Mouse (Mus musculus): Measurements from ENCODE around the gene Rrp1. TPM values are rescaled to one million over a fixed set of nuclear protein-coding genes. Genes with fewer than 3 reads are reported as not detected.

Gene Rrp1
- polyA plus RNA-seq, 1 experiment from 2014 or later, result 95.5 TPM

- Histone ChIP-seq H3K9me3 (ENCODE audit: low read length) (no peaks in the 10 kb centered on the region), H3K4me2 (ENCODE audit: low read depth, low read length) (no peak overlapping the region), H3K9ac (replicated peaks) (no peak overlapping the region), H3K4me1 (ENCODE audit: insufficient read depth) (peaks cover 13% of the 10 kb centered on the region), H3K27ac (ENCODE audit: low read depth) (no peak overlapping the region), H3K4me3 (ENCODE audit: low read depth, low read length) (no peak overlapping the region), H3K27me3 (ENCODE audit: insufficient read depth, low read length) (no peaks in the 10 kb centered on the region), H3K36me3 (replicated peaks; ENCODE audit: insufficient read depth, low read length) (peaks cover 7% of the 10 kb centered on the region)
- TF ChIP-seq CTCF (IDR thresholded peaks at IDR 0.05; ENCODE audit: low read depth) (no peak), EP300 (IDR thresholded peaks at IDR 0.05; ENCODE audit: low read depth) (no peak)
- DNase-seq (no peak), ATAC-seq (no peak)
- 86% methylated on average over 11 of the region's 11 CpGs for WGBS (ENCODE audit: insufficient replicate concordance)
Observed at GRCm38 (mm10) chr10:78428070-78428469, 15.2 kb upstream of the Rrp1 start.

- peak; percentile 8; the same call in 1 of the 2 replicates for ATAC-seq
Observed at GRCm38 (mm10) chr10:78426117-78426735, 13.4 kb upstream of the Rrp1 start.

GRCm38 (mm10) chr10:78425181-78426041, 12.6 kb upstream of the Rrp1 start, which contains the start of gene Cstb:
Gene Cstb (plus strand): TSS chr10:78425669.
- TF ChIP-seq EP300 (IDR thresholded peaks at IDR 0.05; ENCODE audit: low read depth) (no peak), CTCF (IDR thresholded peaks at IDR 0.05; ENCODE audit: low read depth) (no peak)
- Histone ChIP-seq H3K36me3 (replicated peaks; ENCODE audit: insufficient read depth, low read length) (peaks cover 7% of the 10 kb centered on the region), H3K4me2 (ENCODE audit: low read depth, low read length) (peak within 1 kb of the TSS; percentile 95), H3K4me3 (ENCODE audit: low read depth, low read length) (peak within 1 kb of the TSS; percentile 81), H3K27ac (ENCODE audit: low read depth) (peak within 1 kb of the TSS; percentile 90), H3K27me3 (ENCODE audit: insufficient read depth, low read length) (no peaks in the 10 kb centered on the region), H3K9me3 (ENCODE audit: low read length) (no peaks in the 10 kb centered on the region), H3K4me1 (ENCODE audit: insufficient read depth) (peaks cover 13% of the 10 kb centered on the region), H3K9ac (replicated peaks) (peak within 1 kb of the TSS; percentile 89)
- ATAC-seq (peak; percentile 92), DNase-seq (peak; percentile 89)
- 2% methylated on average over 40 of the region's 40 CpGs for WGBS (ENCODE audit: insufficient replicate concordance)

More at GRCm38 (mm10) chr10:78426117-78426735, 13.4 kb upstream of the Rrp1 start:
- Histone ChIP-seq H3K9me3 (ENCODE audit: low read length) (no peaks in the 10 kb centered on the region), H3K4me3 (ENCODE audit: low read depth, low read length) (peak overlapping the region; percentile 81), H3K4me2 (ENCODE audit: low read depth, low read length) (peak overlapping the region; percentile 95), H3K27ac (ENCODE audit: low read depth) (peak overlapping the region; percentile 90), H3K36me3 (replicated peaks; ENCODE audit: insufficient read depth, low read length) (peaks cover 7% of the 10 kb centered on the region), H3K9ac (replicated peaks) (peak overlapping the region; percentile 89), H3K27me3 (ENCODE audit: insufficient read depth, low read length) (no peaks in the 10 kb centered on the region), H3K4me1 (ENCODE audit: insufficient read depth) (peaks cover 13% of the 10 kb centered on the region)
- TF ChIP-seq EP300 (IDR thresholded peaks at IDR 0.05; ENCODE audit: low read depth) (no peak), CTCF (IDR thresholded peaks at IDR 0.05; ENCODE audit: low read depth) (no peak)
- WGBS (ENCODE audit: insufficient replicate concordance), result 35% methylated on average over 6 of the region's 6 CpGs
- DNase-seq, result peak; percentile 34

GRCm38 (mm10) chr10:78422614-78423013, 9.8 kb upstream of the Rrp1 start:
- Histone ChIP-seq H3K9me3 (ENCODE audit: low read length) (no peaks in the 10 kb centered on the region), H3K9ac (replicated peaks) (no peak overlapping the region), H3K4me2 (ENCODE audit: low read depth, low read length) (no peak overlapping the region), H3K4me3 (ENCODE audit: low read depth, low read length) (no peak overlapping the region), H3K27ac (ENCODE audit: low read depth) (no peak overlapping the region), H3K4me1 (ENCODE audit: insufficient read depth) (peaks cover 13% of the 10 kb centered on the region), H3K27me3 (ENCODE audit: insufficient read depth, low read length) (no peaks in the 10 kb centered on the region), H3K36me3 (replicated peaks; ENCODE audit: insufficient read depth, low read length) (peaks cover 5% of the 10 kb centered on the region; the same call in 1 of the 2 replicates)
- ATAC-seq (no peak), DNase-seq (no peak)
- TF ChIP-seq EP300 (IDR thresholded peaks at IDR 0.05; ENCODE audit: low read depth) (no peak), CTCF (IDR thresholded peaks at IDR 0.05; ENCODE audit: low read depth) (no peak)
- WGBS (ENCODE audit: insufficient replicate concordance), result 63% methylated on average over 3 of the region's 3 CpGs

- H3K27ac ChIP-seq (ENCODE audit: low read depth), result no peak overlapping the region
- ATAC-seq, result no peak
- no peaks in the 10 kb centered on the region for H3K27me3 ChIP-seq (ENCODE audit: insufficient read depth, low read length)
- H3K36me3 ChIP-seq (replicated peaks; ENCODE audit: insufficient read depth, low read length), result no peaks in the 10 kb centered on the region
- H3K9me3 ChIP-seq (ENCODE audit: low read length), result no peaks in the 10 kb centered on the region
- DNase-seq, result no peak
- 57% methylated on average over 2 of the region's 2 CpGs for WGBS (ENCODE audit: insufficient replicate concordance)
- H3K4me1 ChIP-seq (ENCODE audit: insufficient read depth), result peaks cover 9% of the 10 kb centered on the region
- no peak for TF ChIP-seq CTCF (IDR thresholded peaks at IDR 0.05; ENCODE audit: low read depth)
- no peak for TF ChIP-seq EP300 (IDR thresholded peaks at IDR 0.05; ENCODE audit: low read depth)
- H3K4me3 ChIP-seq (ENCODE audit: low read depth, low read length), result no peak overlapping the region
- no peak overlapping the region for H3K4me2 ChIP-seq (ENCODE audit: low read depth, low read length)
- no peak overlapping the region for H3K9ac ChIP-seq (replicated peaks)
Observed at GRCm38 (mm10) chr10:78420929-78421328, 8.1 kb upstream of the Rrp1 start.

- no peak; the same call in 1 of the 2 replicates for ATAC-seq
- 79% methylated on average over 2 of the region's 2 CpGs for WGBS (ENCODE audit: insufficient replicate concordance)
- no peak for TF ChIP-seq EP300 (IDR thresholded peaks at IDR 0.05; ENCODE audit: low read depth)
- TF ChIP-seq CTCF (IDR thresholded peaks at IDR 0.05; ENCODE audit: low read depth), result no peak
- no peak overlapping the region for H3K4me3 ChIP-seq (ENCODE audit: low read depth, low read length)
- H3K4me2 ChIP-seq (ENCODE audit: low read depth, low read length), result no peak overlapping the region
- 0 out of 2 replicates have a peak, but pooled peaks cover 2% of the 10 kb centered on the region for H3K4me1 ChIP-seq (ENCODE audit: insufficient read depth)
- H3K27me3 ChIP-seq (ENCODE audit: insufficient read depth, low read length), result no peaks in the 10 kb centered on the region
- H3K27ac ChIP-seq (ENCODE audit: low read depth), result no peak overlapping the region
- H3K9ac ChIP-seq (replicated peaks), result no peak overlapping the region
- no peaks in the 10 kb centered on the region for H3K36me3 ChIP-seq (replicated peaks; ENCODE audit: insufficient read depth, low read length)
- no peaks in the 10 kb centered on the region for H3K9me3 ChIP-seq (ENCODE audit: low read length)
- no peak for DNase-seq
Observed at GRCm38 (mm10) chr10:78418791-78419190, 5.9 kb upstream of the Rrp1 start.
